Mouse (Mus musculus): ENCODE measurements around the gene Fam81a.

The Fam81a gene

GRCm38 (mm10) chr9:70049839-70050238 is 92.5 kb downstream of the Fam81a start:
- no peak for DNase-seq

- DNase-seq = no peak
These were observed 93.0 kb downstream of the Fam81a start for GRCm38 (mm10) chr9:70049416-70049783.

GRCm38 (mm10) chr9:70048751-70049415 is 93.5 kb downstream of the Fam81a start:
- DNase-seq = no peak

GRCm38 (mm10) chr9:70048280-70048679 is 94.1 kb downstream of the Fam81a start:
- DNase-seq = no peak

GRCm38 (mm10) chr9:70047839-70048238 is 94.5 kb downstream of the Fam81a start:
- DNase-seq = no peak

GRCm38 (mm10) chr9:70046255-70046654 is 96.1 kb downstream of the Fam81a start:
- DNase-seq = no peak

GRCm38 (mm10) chr9:70044865-70045264 is 97.5 kb downstream of the Fam81a start:
- no peak for DNase-seq

- DNase-seq = no peak
These were observed 99.4 kb downstream of the Fam81a start for GRCm38 (mm10) chr9:70042935-70043334.

- DNase-seq = no peak
These were observed 100.2 kb downstream of the Fam81a start for GRCm38 (mm10) chr9:70042137-70042536.

- DNase-seq = no peak
These were observed 101.8 kb downstream of the Fam81a start for GRCm38 (mm10) chr9:70040570-70040969.

- no peak for DNase-seq
These were observed 102.6 kb downstream of the Fam81a start for GRCm38 (mm10) chr9:70039597-70040385.

Data from spleen, adult 18-20 months (tissue).